ENCODE assay signal across 11 mouse cellular contexts in genomic region chr15:99631618-99632017, GRCm38 (mm10). TPM values are rescaled to one million over a fixed set of nuclear protein-coding genes. Genes with fewer than 3 reads are reported as not detected.
A peak's percentile ranks its signal among the peaks of the same experiment; 100 is the strongest.
DNase-seq lines count a peak whose midpoint lies in the region; ATAC-seq and TF ChIP-seq lines count a peak whose summit lies in the region.
"Had no signal": no experiment of that assay in that cellular context is flagged by ENCODE, and none has a peak within 500 bp of the region (broad histone marks: within the 10 kb centered on the region; RNA-seq: fewer than 3 reads in every experiment).

No protein-coding gene starts in this region.

- no peak for DNase-seq in layer of hippocampus, adult 2 months (ENCODE audit: low spot score in 2 of 2)
- no peak for DNase-seq in layer of hippocampus, adult 8-10 months (ENCODE audit: low spot score in 2 of 2)
- peak; percentile 22 for DNase-seq in CD4-positive helper T cell, adult 2 months (ENCODE audit: low read depth, low spot score)
- peak; percentile 69 for DNase-seq in MN1 (ENCODE audit: low spot score)
- no peak for DNase-seq in urinary bladder, adult 2 months (ENCODE audit: low spot score)
- DNase-seq in gastrocnemius, postnatal 36 days: no peak
- DNase-seq: kidney, adult 8-10 months; lung, adult 2 months had no signal

- H3K4me3 ChIP-seq in layer of hippocampus, adult 2 months: no peak overlapping the region
- H3K4me3 ChIP-seq: embryonic facial prominence, embryonic 13.5 days; heart, embryonic 15.5 days had no signal

- intact Hi-C loops in gastrocnemius, postnatal 36 days (cut with DNase I): no loop called here

- peak; percentile 63 for TF ChIP-seq CTCF in layer of hippocampus, adult 2 months (conservative IDR thresholded peaks at IDR 0.05)

- H3K27ac ChIP-seq in layer of hippocampus, adult 2 months: no peak overlapping the region
- H3K27ac ChIP-seq: embryonic facial prominence, embryonic 13.5 days; heart, embryonic 15.5 days had no signal

- ATAC-seq in megakaryocyte-erythroid progenitor cell, adult 5-6 weeks (replicated peaks; ENCODE audit: low FRiP score, low TSS enrichment, poor library complexity, severe bottlenecking): peak; percentile 61; the same call in 1 of the 2 replicates

RNA-seq across cellular contexts. Expression of gene Racgap1, which starts 19.8 kb away (rescaled TPM):
- total RNA-seq in layer of hippocampus, adult 2 months (2021): 1 to 10 TPM; 5.0 to 5.2 TPM
- total RNA-seq in layer of hippocampus, adult 8-10 months (2022): 1 to 10 TPM; 4.0 to 6.1 (median 4.8) TPM
- 31.1 and 62.5 TPM in 2 replicates for total RNA-seq in megakaryocyte-erythroid progenitor cell, adult 5-6 weeks (2014; fragmentation: Nextera tagmentation)
- 38.5 and 45.9 TPM in 2 replicates for total RNA-seq in megakaryocyte-erythroid progenitor cell, adult 5-6 weeks (2017)
- polyA plus RNA-seq in urinary bladder, adult 2 months (2012; rRNA removed): 5.4 and 6.1 TPM in 2 replicates
- 1 to 10 TPM; 1.9 to 2.4 TPM for total RNA-seq in gastrocnemius, postnatal 36 days (2021)

RNA-seq across cellular contexts. Expression of gene Aqp6, which starts 30.4 kb away (rescaled TPM):
- under 1 TPM in 1 of 2 experiments, not detected in 1; 0.26 TPM for total RNA-seq in layer of hippocampus, adult 2 months (2021)
- total RNA-seq in layer of hippocampus, adult 8-10 months (2022): under 1 TPM in 1 of 4 experiments, not detected in 3; 0.36 TPM
- total RNA-seq in megakaryocyte-erythroid progenitor cell, adult 5-6 weeks (2014; fragmentation: Nextera tagmentation): not detected in 2 replicates
- total RNA-seq in megakaryocyte-erythroid progenitor cell, adult 5-6 weeks (2017): not detected in 2 replicates
- polyA plus RNA-seq in urinary bladder, adult 2 months (2012; rRNA removed): 0.03 and 0.07 TPM in 2 replicates
- total RNA-seq in gastrocnemius, postnatal 36 days (2021): not detected
- polyA plus RNA-seq: embryonic facial prominence, embryonic 13.5 days; heart, embryonic 15.5 days; lung, adult 2 months had no signal

RNA-seq across cellular contexts. Expression of gene Asic1, which starts 38.5 kb away (rescaled TPM):
- total RNA-seq in layer of hippocampus, adult 2 months (2021): 10 to 100 TPM; 33.9 to 37.3 TPM
- 10 to 100 TPM; 29.0 to 38.6 (median 34.0) TPM for total RNA-seq in layer of hippocampus, adult 8-10 months (2022)
- total RNA-seq in megakaryocyte-erythroid progenitor cell, adult 5-6 weeks (2014; fragmentation: Nextera tagmentation): not detected in 2 replicates
- total RNA-seq in megakaryocyte-erythroid progenitor cell, adult 5-6 weeks (2017): 0.33 TPM in 1 of 2 replicates, not detected in the other
- polyA plus RNA-seq in urinary bladder, adult 2 months (2012; rRNA removed): 0.19 and 0.22 TPM in 2 replicates
- under 1 TPM; 0.10 TPM for total RNA-seq in gastrocnemius, postnatal 36 days (2021)

RNA-seq across cellular contexts. Expression of gene Aqp5, which starts 41.0 kb away (rescaled TPM):
- total RNA-seq in layer of hippocampus, adult 2 months (2021): not detected
- not detected for total RNA-seq in layer of hippocampus, adult 8-10 months (2022)
- not detected in 2 replicates for total RNA-seq in megakaryocyte-erythroid progenitor cell, adult 5-6 weeks (2014; fragmentation: Nextera tagmentation)
- not detected in 2 replicates for total RNA-seq in megakaryocyte-erythroid progenitor cell, adult 5-6 weeks (2017)
- polyA plus RNA-seq in urinary bladder, adult 2 months (2012; rRNA removed): 0.86 and 1.3 TPM in 2 replicates
- not detected for total RNA-seq in gastrocnemius, postnatal 36 days (2021)

RNA-seq across cellular contexts. Expression of gene Aqp2, which starts 52.8 kb away (rescaled TPM):
- total RNA-seq in layer of hippocampus, adult 2 months (2021): not detected
- under 1 TPM in 1 of 4 experiments, not detected in 3; 0.32 TPM for total RNA-seq in layer of hippocampus, adult 8-10 months (2022)
- not detected in 2 replicates for total RNA-seq in megakaryocyte-erythroid progenitor cell, adult 5-6 weeks (2014; fragmentation: Nextera tagmentation)
- total RNA-seq in megakaryocyte-erythroid progenitor cell, adult 5-6 weeks (2017): not detected in 2 replicates
- polyA plus RNA-seq in urinary bladder, adult 2 months (2012; rRNA removed): not detected in 2 replicates
- total RNA-seq in gastrocnemius, postnatal 36 days (2021): not detected
- polyA plus RNA-seq: embryonic facial prominence, embryonic 13.5 days; heart, embryonic 15.5 days had no signal

Comparison
In these comparisons a context has a peak if more than half of its experiments do, and no peak if none do; other contexts are left out.
1. DNase-seq: peak in CD4-positive helper T cell, adult 2 months (single experiment) and MN1 (single experiment); none in layer of hippocampus, adult 2 months (0 of 2), layer of hippocampus, adult 8-10 months (0 of 2), urinary bladder, adult 2 months (single experiment) and gastrocnemius, postnatal 36 days (0 of 2).
2. RNA of gene Racgap1, which starts 19.8 kb away (total RNA-seq): 31.1 to 62.5 TPM in megakaryocyte-erythroid progenitor cell, adult 5-6 weeks; 5.0 to 5.2 TPM in layer of hippocampus, adult 2 months, 4.0 to 6.1 TPM in layer of hippocampus, adult 8-10 months and 1.9 to 2.4 TPM in gastrocnemius, postnatal 36 days; every median in the first group is over 4 times any median in the second.
3. RNA of gene Asic1, which starts 38.5 kb away (total RNA-seq): 29.0 to 38.6 TPM in layer of hippocampus, adult 8-10 months and 33.9 to 37.3 TPM in layer of hippocampus, adult 2 months; 0.33 TPM in megakaryocyte-erythroid progenitor cell, adult 5-6 weeks and 0.10 TPM in gastrocnemius, postnatal 36 days; every median in the first group is over 10 times any median in the second.